ENCODE assay signal across 14 mouse cellular contexts in genomic region chr14:25109691-25110090, GRCm38 (mm10).
DNase-seq lines count a peak whose midpoint lies in the region; ATAC-seq and TF ChIP-seq lines count a peak whose summit lies in the region.
"Had no signal": no experiment of that assay in that cellular context is flagged by ENCODE, and none has a peak within 500 bp of the region (broad histone marks: within the 10 kb centered on the region; RNA-seq: fewer than 3 reads in every experiment).

No protein-coding gene starts in this region.

- no peak for ATAC-seq in kidney, embryonic 14.5 days (ENCODE audit: low FRiP score, low TSS enrichment)
- no peak for ATAC-seq in forebrain, postnatal 0 days
- ATAC-seq in midbrain, embryonic 11.5 days (ENCODE audit: low FRiP score), result no peak
- no peak for ATAC-seq in liver, embryonic 12.5 days
- ATAC-seq in megakaryocyte progenitor cell, adult 5-6 weeks (replicated peaks; ENCODE audit: poor library complexity), result no peak
- ATAC-seq: CD4-positive, CD25-positive, alpha-beta regulatory T cell, adult 4 months; Patski had no signal

- H3K27me3 ChIP-seq in kidney, embryonic 14.5 days (ENCODE audit: control insufficient read depth, insufficient read depth, low read length), result no peaks in the 10 kb centered on the region
- H3K27me3 ChIP-seq in forebrain, postnatal 0 days (ENCODE audit: insufficient read depth, low read length), result no peaks in the 10 kb centered on the region
- H3K27me3 ChIP-seq in midbrain, embryonic 11.5 days (ENCODE audit: control insufficient read depth, insufficient read depth, low read length), result no peaks in the 10 kb centered on the region
- H3K27me3 ChIP-seq in liver, embryonic 12.5 days (replicated peaks), result no peaks in the 10 kb centered on the region
- H3K27me3 ChIP-seq: Patski had no signal

- no peak overlapping the region; the same call in 1 of the 2 replicates for H3K9ac ChIP-seq in kidney, embryonic 14.5 days (ENCODE audit: low read depth, low read length)
- H3K9ac ChIP-seq in forebrain, postnatal 0 days, result no peak overlapping the region
- H3K9ac ChIP-seq in midbrain, embryonic 11.5 days (ENCODE audit: low read length), result no peak overlapping the region
- H3K9ac ChIP-seq in liver, embryonic 12.5 days, result no peak overlapping the region

- WGBS in kidney, embryonic 14.5 days, result 9% methylated on average over 1 of the region's 1 CpGs
- WGBS in forebrain, postnatal 0 days, result 33% methylated on average over 1 of the region's 1 CpGs
- 28% methylated on average over 1 of the region's 1 CpGs for WGBS in midbrain, embryonic 11.5 days
- WGBS in liver, embryonic 12.5 days (ENCODE audit: insufficient replicate concordance), result 15% methylated on average over 1 of the region's 1 CpGs

- no peak for DNase-seq in kidney, postnatal 25 days
- DNase-seq in forebrain, postnatal 0 days, result no peak
- no peak for DNase-seq in midbrain, embryonic 11.5 days (ENCODE audit: low spot score, missing footprints)
- peak; percentile 29 for DNase-seq in retina, embryonic 14.5 days (ENCODE audit: low spot score)
- DNase-seq in spleen, postnatal 10 days (ENCODE audit: low spot score in 2 of 2), result no peak
- DNase-seq: adrenal gland, postnatal 14 days; cerebellum, adult 11 months; lung, adult 2 months; thymus, adult 18-20 months had no signal

- H3K27ac ChIP-seq in kidney, embryonic 14.5 days (ENCODE audit: low read depth, low read length), result peak overlapping the region; percentile 97
- H3K27ac ChIP-seq in forebrain, postnatal 0 days (ENCODE audit: low read depth, low read length), result peak overlapping the region; percentile 87; the same call in 1 of the 2 replicates
- H3K27ac ChIP-seq in midbrain, embryonic 11.5 days (ENCODE audit: low read depth, low read length), result peak overlapping the region; percentile 99
- no peak overlapping the region for H3K27ac ChIP-seq in liver, embryonic 12.5 days

- no peak overlapping the region for H3K4me2 ChIP-seq in kidney, embryonic 14.5 days (replicated peaks; ENCODE audit: low read depth, low read length)
- no peak overlapping the region for H3K4me2 ChIP-seq in forebrain, postnatal 0 days (ENCODE audit: low read depth)
- no peak overlapping the region for H3K4me2 ChIP-seq in midbrain, embryonic 11.5 days
- H3K4me2 ChIP-seq in liver, embryonic 12.5 days, result no peak overlapping the region

- no peak overlapping the region for H3K4me3 ChIP-seq in kidney, embryonic 14.5 days (ENCODE audit: low read length)
- H3K4me3 ChIP-seq in forebrain, postnatal 0 days (ENCODE audit: low read depth, low read length), result no peak overlapping the region
- H3K4me3 ChIP-seq in midbrain, embryonic 11.5 days (ENCODE audit: low read depth, low read length), result no peak overlapping the region
- H3K4me3 ChIP-seq in liver, embryonic 12.5 days, result no peak overlapping the region

- H3K36me3 ChIP-seq in kidney, embryonic 14.5 days (ENCODE audit: control insufficient read depth, insufficient read depth, low read length), result no peaks in the 10 kb centered on the region
- H3K36me3 ChIP-seq in forebrain, postnatal 0 days (ENCODE audit: insufficient read depth), result no peaks in the 10 kb centered on the region
- H3K36me3 ChIP-seq in midbrain, embryonic 11.5 days (ENCODE audit: control insufficient read depth, insufficient read depth, low read length), result no peaks in the 10 kb centered on the region
- no peaks in the 10 kb centered on the region for H3K36me3 ChIP-seq in liver, embryonic 12.5 days

- H3K4me1 ChIP-seq in kidney, embryonic 14.5 days (ENCODE audit: control insufficient read depth, insufficient read depth, low read length), result peaks cover 30% of the 10 kb centered on the region
- peaks cover 12% of the 10 kb centered on the region for H3K4me1 ChIP-seq in forebrain, postnatal 0 days (ENCODE audit: insufficient read depth)
- peaks cover 29% of the 10 kb centered on the region for H3K4me1 ChIP-seq in midbrain, embryonic 11.5 days (ENCODE audit: control insufficient read depth, insufficient read depth, low read length)
- H3K4me1 ChIP-seq in liver, embryonic 12.5 days, result peaks cover 21% of the 10 kb centered on the region

- no peak for TF ChIP-seq CTCF in forebrain, postnatal 0 days (IDR thresholded peaks at IDR 0.05; ENCODE audit: low read depth)

- no peaks in the 10 kb centered on the region for H3K9me3 ChIP-seq in kidney, embryonic 14.5 days (ENCODE audit: control insufficient read depth, low read length)
- no peaks in the 10 kb centered on the region for H3K9me3 ChIP-seq in forebrain, postnatal 0 days (ENCODE audit: low read length)
- H3K9me3 ChIP-seq in midbrain, embryonic 11.5 days (ENCODE audit: control insufficient read depth, low read length), result no peaks in the 10 kb centered on the region
- H3K9me3 ChIP-seq in liver, embryonic 12.5 days (replicated peaks), result no peaks in the 10 kb centered on the region
